Mouse (Mus musculus): Measurements from ENCODE around the gene Pold4. TPM values are rescaled to one million over a fixed set of nuclear protein-coding genes. Genes with fewer than 3 reads are reported as not detected.
A peak's percentile ranks its signal among the peaks of the same experiment; 100 is the strongest.
"Not testable (repeated sequence)": the region's sequence is repeated elsewhere in the genome, so short reads cannot be mapped to it uniquely, and the experiment has no call there.

Pold4 gene
- polyA plus RNA-seq, 1 experiment from 2014 or later: 18.7 TPM

GRCm38 (mm10) chr19:4247010-4247409 is 15.3 kb downstream of the Pold4 start:
- H3K27me3 ChIP-seq (ENCODE audit: insufficient read depth, poor library complexity, severe bottlenecking): no peaks in the 10 kb centered on the region
- no peaks in the 10 kb centered on the region for H3K36me3 ChIP-seq
- no peak overlapping the region for H3K27ac ChIP-seq
- WGBS: 51% methylated on average over 1 of the region's 1 CpGs
- H3K4me3 ChIP-seq: no peak overlapping the region
- H3K9me3 ChIP-seq: no peaks in the 10 kb centered on the region
- DNase-seq (ENCODE audit: low spot score): no peak
- no peaks in the 10 kb centered on the region for H3K4me1 ChIP-seq

GRCm38 (mm10) chr19:4248683-4249082 is 17.0 kb downstream of the Pold4 start:
- H3K4me1 ChIP-seq; H3K27me3 ChIP-seq (ENCODE audit: insufficient read depth, poor library complexity, severe bottlenecking); H3K27ac ChIP-seq; DNase-seq (ENCODE audit: low spot score); H3K36me3 ChIP-seq; H3K4me3 ChIP-seq; H3K9me3 ChIP-seq: not testable (repeated sequence)
- WGBS: 63% methylated on average over 1 of the region's 1 CpGs

- DNase-seq (ENCODE audit: low spot score): no peak
- WGBS: 77% methylated on average over 7 of the region's 7 CpGs
- Histone ChIP-seq H3K27me3 (ENCODE audit: insufficient read depth, poor library complexity, severe bottlenecking) (peaks cover 4% of the 10 kb centered on the region; the same call in 1 of the 2 replicates), H3K9me3 (no peaks in the 10 kb centered on the region), H3K36me3 (no peaks in the 10 kb centered on the region), H3K4me3 (no peak overlapping the region), H3K27ac (no peak overlapping the region), H3K4me1 (peaks cover 21% of the 10 kb centered on the region)
These were observed 22.5 kb downstream of the Pold4 start for GRCm38 (mm10) chr19:4254230-4254629.

GRCm38 (mm10) chr19:4255583-4256162 is 24.0 kb downstream of the Pold4 start:
- DNase-seq (ENCODE audit: low spot score): no peak
- peaks cover 26% of the 10 kb centered on the region for H3K4me1 ChIP-seq
- no peak overlapping the region for H3K27ac ChIP-seq
- no peak overlapping the region for H3K4me3 ChIP-seq
- peaks cover 4% of the 10 kb centered on the region; the same call in 1 of the 2 replicates for H3K27me3 ChIP-seq (ENCODE audit: insufficient read depth, poor library complexity, severe bottlenecking)
- 69% methylated on average over 11 of the region's 11 CpGs for WGBS
- H3K36me3 ChIP-seq: no peaks in the 10 kb centered on the region
- H3K9me3 ChIP-seq: no peaks in the 10 kb centered on the region

GRCm38 (mm10) chr19:4257216-4257896 is 25.7 kb downstream of the Pold4 start:
- Histone ChIP-seq H3K4me1 (peaks cover 30% of the 10 kb centered on the region), H3K27ac (peak overlapping the region; percentile 81), H3K27me3 (ENCODE audit: insufficient read depth, poor library complexity, severe bottlenecking) (peaks cover 4% of the 10 kb centered on the region; the same call in 1 of the 2 replicates), H3K36me3 (no peaks in the 10 kb centered on the region), H3K9me3 (no peaks in the 10 kb centered on the region), H3K4me3 (peak overlapping the region; percentile 69)
- WGBS: 1% methylated on average over 41 of the region's 41 CpGs
- DNase-seq (ENCODE audit: low spot score): peak; percentile 95

- no peak for DNase-seq (ENCODE audit: low spot score)
- H3K27ac ChIP-seq: peak overlapping the region; percentile 81
- 23% methylated on average over 12 of the region's 12 CpGs for WGBS
These were observed 26.2 kb downstream of the Pold4 start for GRCm38 (mm10) chr19:4257897-4258252.

GRCm38 (mm10) chr19:4261038-4261698 is 29.5 kb downstream of the Pold4 start:
- DNase-seq (ENCODE audit: low spot score): no peak
- 59% methylated on average over 8 of the region's 8 CpGs for WGBS

More at GRCm38 (mm10) chr19:4257897-4258252, 26.2 kb downstream of the Pold4 start:
- Histone ChIP-seq H3K4me1 (peaks cover 30% of the 10 kb centered on the region), H3K27me3 (ENCODE audit: insufficient read depth, poor library complexity, severe bottlenecking) (peaks cover 4% of the 10 kb centered on the region; the same call in 1 of the 2 replicates), H3K36me3 (no peaks in the 10 kb centered on the region), H3K9me3 (no peaks in the 10 kb centered on the region), H3K4me3 (peak overlapping the region; percentile 69)

GRCm38 (mm10) chr19:4262756-4263155 is 31.1 kb downstream of the Pold4 start:
- peaks cover 40% of the 10 kb centered on the region for H3K27me3 ChIP-seq (ENCODE audit: insufficient read depth, poor library complexity, severe bottlenecking)
- 69% methylated on average over 6 of the region's 6 CpGs for WGBS
- H3K4me1 ChIP-seq: peaks cover 23% of the 10 kb centered on the region
- no peak overlapping the region for H3K4me3 ChIP-seq
- DNase-seq (ENCODE audit: low spot score): no peak
- no peaks in the 10 kb centered on the region for H3K36me3 ChIP-seq
- H3K27ac ChIP-seq: no peak overlapping the region
- no peaks in the 10 kb centered on the region for H3K9me3 ChIP-seq

More at GRCm38 (mm10) chr19:4261038-4261698, 29.5 kb downstream of the Pold4 start:
- Histone ChIP-seq H3K27ac (no peak overlapping the region), H3K36me3 (no peaks in the 10 kb centered on the region), H3K4me3 (no peak overlapping the region), H3K27me3 (ENCODE audit: insufficient read depth, poor library complexity, severe bottlenecking) (peaks cover 30% of the 10 kb centered on the region), H3K9me3 (no peaks in the 10 kb centered on the region), H3K4me1 (peaks cover 28% of the 10 kb centered on the region)

- no peak for DNase-seq (ENCODE audit: low spot score)
- H3K9me3 ChIP-seq: no peaks in the 10 kb centered on the region
- WGBS: 60% methylated on average over 14 of the region's 14 CpGs
These were observed 32.0 kb downstream of the Pold4 start for GRCm38 (mm10) chr19:4263702-4264101.

GRCm38 (mm10) chr19:4264171-4264780 is 32.6 kb downstream of the Pold4 start:
- Histone ChIP-seq H3K4me3 (no peak overlapping the region), H3K27me3 (ENCODE audit: insufficient read depth, poor library complexity, severe bottlenecking) (peaks cover 55% of the 10 kb centered on the region), H3K36me3 (no peaks in the 10 kb centered on the region), H3K9me3 (no peaks in the 10 kb centered on the region), H3K27ac (no peak overlapping the region), H3K4me1 (peaks cover 28% of the 10 kb centered on the region)
- WGBS: 85% methylated on average over 6 of the region's 6 CpGs
- DNase-seq (ENCODE audit: low spot score): no peak

More at GRCm38 (mm10) chr19:4263702-4264101, 32.0 kb downstream of the Pold4 start:
- H3K27ac ChIP-seq: no peak overlapping the region
- no peaks in the 10 kb centered on the region for H3K36me3 ChIP-seq
- no peak overlapping the region for H3K4me3 ChIP-seq
- H3K4me1 ChIP-seq: peaks cover 22% of the 10 kb centered on the region
- peaks cover 49% of the 10 kb centered on the region for H3K27me3 ChIP-seq (ENCODE audit: insufficient read depth, poor library complexity, severe bottlenecking)

GRCm38 (mm10) chr19:4265956-4266355 is 34.3 kb downstream of the Pold4 start:
- Histone ChIP-seq H3K9me3 (no peaks in the 10 kb centered on the region), H3K4me3 (no peak overlapping the region), H3K27me3 (ENCODE audit: insufficient read depth, poor library complexity, severe bottlenecking) (peaks cover 72% of the 10 kb centered on the region), H3K4me1 (peaks cover 22% of the 10 kb centered on the region), H3K27ac (no peak overlapping the region), H3K36me3 (0 out of 2 replicates have a peak, but pooled peaks cover 4% of the 10 kb centered on the region)
- no peak for DNase-seq (ENCODE audit: low spot score)
- 53% methylated on average over 4 of the region's 4 CpGs for WGBS

- no peaks in the 10 kb centered on the region for H3K9me3 ChIP-seq
- peaks cover 75% of the 10 kb centered on the region for H3K27me3 ChIP-seq (ENCODE audit: insufficient read depth, poor library complexity, severe bottlenecking)
- peak within 1 kb of the TSS; percentile 65 for H3K4me3 ChIP-seq
- peak; percentile 83 for DNase-seq (ENCODE audit: low spot score)
- H3K4me1 ChIP-seq: peaks cover 10% of the 10 kb centered on the region
- 5% methylated on average over 46 of the region's 46 CpGs for WGBS
- peak within 1 kb of the TSS; percentile 26 for H3K27ac ChIP-seq
- H3K36me3 ChIP-seq: 0 out of 2 replicates have a peak, but pooled peaks cover 4% of the 10 kb centered on the region
These were observed 37.1 kb downstream of the Pold4 start, which contains the start of gene Ssh3 for GRCm38 (mm10) chr19:4268566-4269361. TSS of gene Ssh3 (minus strand) at chr19:4269180.

All from heart, embryonic 10.5 days (tissue).